Mouse (Mus musculus): ENCODE measurements at regions not wholly inside any gene's neighbourhood (a gene's known extent, or its start where the extent isn't known, plus 50 kb on each side); places are given as distances from the start of the nearest gene placed in this dataset.

GRCm38 (mm10) chr1:47103321-47103988, 210.8 kb upstream of the Slc39a10 start:
- TF ChIP-seq CTCF (IDR thresholded peaks at IDR 0.05; ENCODE audit: low read depth) (no peak), EP300 (IDR thresholded peaks at IDR 0.05; ENCODE audit: low read depth) (no peak)
